ENCODE assay signal across 8 mouse cellular contexts in the genomic region with DNA sequence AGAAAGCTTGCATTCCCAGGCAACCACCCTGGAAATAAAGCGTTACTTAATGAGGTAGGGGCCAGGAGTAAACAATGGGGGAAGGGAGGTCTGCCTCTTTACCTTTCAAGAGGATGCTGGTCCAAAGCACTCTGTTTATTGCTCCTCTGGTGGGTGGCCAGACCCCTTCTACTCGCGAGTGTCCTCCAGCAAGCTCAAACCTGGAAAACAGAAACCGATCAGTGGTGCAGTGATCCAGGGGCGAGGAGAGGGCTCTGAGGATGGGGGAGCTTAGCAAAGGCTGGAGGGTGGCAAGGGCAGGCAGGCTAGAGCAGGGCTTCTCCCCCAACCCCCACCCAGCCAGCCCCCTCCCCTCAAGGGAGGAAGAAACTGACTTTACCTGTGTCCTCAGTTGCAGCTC. TPM values are rescaled to one million over a fixed set of nuclear protein-coding genes. Genes with fewer than 3 reads are reported as not detected.
DNase-seq lines count a peak whose midpoint lies in the region; ATAC-seq and TF ChIP-seq lines count a peak whose summit lies in the region.

No protein-coding gene starts in this region.

- peak overlapping the region; percentile 53 for H3K4me2 ChIP-seq in CH12.LX (ENCODE audit: insufficient read depth, low read depth, poor library complexity, severe bottlenecking)
- peak overlapping the region; percentile 89 for H3K4me2 ChIP-seq in embryonic facial prominence, embryonic 14.5 days (ENCODE audit: low read depth, low read length)
- H3K4me2 ChIP-seq in neural tube, embryonic 14.5 days (ENCODE audit: low read depth, low read length): peak overlapping the region; percentile 96

- 0% methylated on average over 5 of the region's 5 CpGs for WGBS in embryonic facial prominence, embryonic 14.5 days
- 1% methylated on average over 5 of the region's 5 CpGs for WGBS in limb, embryonic 10.5 days
- WGBS in neural tube, embryonic 14.5 days: 1% methylated on average over 5 of the region's 5 CpGs

- H3K27ac ChIP-seq in CH12.LX (ENCODE audit: insufficient read depth, low read depth): no peak overlapping the region
- H3K27ac ChIP-seq in embryonic facial prominence, embryonic 14.5 days (replicated peaks; ENCODE audit: low read depth, low read length): no peak overlapping the region
- peak overlapping the region; percentile 89 for H3K27ac ChIP-seq in limb, embryonic 10.5 days
- H3K27ac ChIP-seq in neural tube, embryonic 14.5 days (ENCODE audit: low read depth, low read length): no peak overlapping the region

- in situ Hi-C loops in CH12.LX (cut with MboI; ENCODE audit: low pct_ligation_motif_present, low pct_unique_long_range_greater_than_20kb, low sequenced_read_pairs): no loop called here

- TF ChIP-seq POLR2A in CH12.LX (IDR thresholded peaks at IDR 0.05; ENCODE audit: low read depth, low read length): no peak

- no peak for TF ChIP-seq RAD21 in CH12.LX (IDR thresholded peaks at IDR 0.05; ENCODE audit: low read depth, low read length)

- peak overlapping the region; percentile 88 for H3K9ac ChIP-seq in CH12.LX (ENCODE audit: insufficient read depth, low read depth)
- peak overlapping the region; percentile 83 for H3K9ac ChIP-seq in embryonic facial prominence, embryonic 14.5 days (ENCODE audit: low read depth, low read length)
- peak overlapping the region; percentile 80 for H3K9ac ChIP-seq in neural tube, embryonic 14.5 days (replicated peaks; ENCODE audit: low read depth, low read length)

- no peak for ATAC-seq in embryonic facial prominence, embryonic 14.5 days (ENCODE audit: low read depth)
- ATAC-seq in neural tube, embryonic 14.5 days (ENCODE audit: low read depth): peak; percentile 3; the same call in 1 of the 2 replicates

- intact Hi-C loops in gastrocnemius, postnatal 36 days (cut with DNase I): no loop called here

- peaks cover 3% of the 10 kb centered on the region; the same call in 1 of the 2 replicates for H3K79me2 ChIP-seq in CH12.LX (replicated peaks; ENCODE audit: control insufficient read depth, extremely low read depth, insufficient read depth, poor library complexity, severe bottlenecking)

- H3K4me1 ChIP-seq in CH12.LX (ENCODE audit: control insufficient read depth in 1 of 2, insufficient read depth in 2 of 2): peaks cover 0 to 20% of the 10 kb centered on the region in 2 experiments; a peak in 2 of 4 replicates
- peaks cover 12% of the 10 kb centered on the region; the same call in 1 of the 2 replicates for H3K4me1 ChIP-seq in embryonic facial prominence, embryonic 14.5 days (ENCODE audit: control insufficient read depth, insufficient read depth, low read length)
- H3K4me1 ChIP-seq in limb, embryonic 10.5 days: peaks cover 13% of the 10 kb centered on the region
- peaks cover 12% of the 10 kb centered on the region; the same call in 1 of the 2 replicates for H3K4me1 ChIP-seq in neural tube, embryonic 14.5 days (ENCODE audit: control insufficient read depth, insufficient read depth, low read length)

- dilution Hi-C loops in CH12.LX (cut with MboI; ENCODE audit: extremely low pct_ligation_motif_present, extremely low pct_unique_long_range_greater_than_20kb, low sequenced_read_pairs): no loop called here

- no peaks in the 10 kb centered on the region for H3K9me3 ChIP-seq in CH12.LX (replicated peaks; ENCODE audit: low read length)
- no peaks in the 10 kb centered on the region for H3K9me3 ChIP-seq in embryonic facial prominence, embryonic 14.5 days (ENCODE audit: control insufficient read depth, low read length)
- H3K9me3 ChIP-seq in limb, embryonic 10.5 days (replicated peaks): no peaks in the 10 kb centered on the region
- no peaks in the 10 kb centered on the region for H3K9me3 ChIP-seq in neural tube, embryonic 14.5 days (ENCODE audit: control insufficient read depth, low read length)

- TF ChIP-seq EP300 in CH12.LX (IDR thresholded peaks at IDR 0.05; ENCODE audit: low read length): no peak

- H3K4me3 ChIP-seq in CH12.LX (replicated peaks in 1 of 3; ENCODE audit: low read depth in 2 of 3, low read length in 2 of 3, poor library complexity in 1 of 3): peak overlapping the region; percentile 69 to 86 (median 84)
- peak overlapping the region; percentile 83 for H3K4me3 ChIP-seq in embryonic facial prominence, embryonic 14.5 days (ENCODE audit: low read depth, low read length)
- peak overlapping the region; percentile 89 for H3K4me3 ChIP-seq in limb, embryonic 10.5 days
- H3K4me3 ChIP-seq in neural tube, embryonic 14.5 days (ENCODE audit: low read depth, low read length): peak overlapping the region; percentile 68

- H3K36me3 ChIP-seq in CH12.LX (replicated peaks in 1 of 2; ENCODE audit: control insufficient read depth in 1 of 2, insufficient read depth in 1 of 2, low read length in 1 of 2): peaks cover 0 to 16% of the 10 kb centered on the region in 2 experiments
- H3K36me3 ChIP-seq in embryonic facial prominence, embryonic 14.5 days (ENCODE audit: control insufficient read depth, insufficient read depth, low read length): peaks cover 9% of the 10 kb centered on the region; the same call in 1 of the 2 replicates
- peaks cover 20% of the 10 kb centered on the region for H3K36me3 ChIP-seq in limb, embryonic 10.5 days
- peaks cover 3% of the 10 kb centered on the region; the same call in 1 of the 2 replicates for H3K36me3 ChIP-seq in neural tube, embryonic 14.5 days (ENCODE audit: control insufficient read depth, insufficient read depth, low read length)

- TF ChIP-seq CTCF in CH12.LX (conservative IDR thresholded peaks at IDR 0.05 in 1 of 2, IDR thresholded peaks at IDR 0.05 in 1 of 2; ENCODE audit: low read depth in 2 of 2, low read length in 2 of 2): no peak

- DNase-seq in gastrocnemius, postnatal 25 days: peak; percentile 20
- no peak for DNase-seq in gastrocnemius, postnatal 36 days
- no peak for DNase-seq in CH12.LX (ENCODE audit: extremely low read depth)
- DNase-seq in embryonic facial prominence, embryonic 14.5 days (ENCODE audit: low spot score): no peak
- no peak for DNase-seq in limb, embryonic 10.5 days (ENCODE audit: low spot score)
- DNase-seq in gastrocnemius, postnatal 4 days (ENCODE audit: low spot score in 2 of 2): no peak
- DNase-seq in urinary bladder, adult 18-20 months (ENCODE audit: low spot score in 2 of 2): no peak

- H3K27me3 ChIP-seq in CH12.LX (replicated peaks): no peaks in the 10 kb centered on the region
- H3K27me3 ChIP-seq in embryonic facial prominence, embryonic 14.5 days (replicated peaks; ENCODE audit: control insufficient read depth, insufficient read depth, low read length): no peaks in the 10 kb centered on the region
- no peaks in the 10 kb centered on the region for H3K27me3 ChIP-seq in limb, embryonic 10.5 days (ENCODE audit: low read depth, poor library complexity, severe bottlenecking)
- no peaks in the 10 kb centered on the region for H3K27me3 ChIP-seq in neural tube, embryonic 14.5 days (ENCODE audit: control insufficient read depth, insufficient read depth, low read length)

TF ChIP-seq in CH12.LX, 34 proteins besides CTCF, POLR2A, EP300 and RAD21 (continues in another document):
- TF ChIP-seq MEF2A (IDR thresholded peaks at IDR 0.05; ENCODE audit: borderline replicate concordance, low read depth, low read length) (no peak), KAT2A (IDR thresholded peaks at IDR 0.05; ENCODE audit: insufficient replicate concordance, low read length) (no peak), ZKSCAN1 (IDR thresholded peaks at IDR 0.05; ENCODE audit: borderline replicate concordance, low read depth, low read length) (no peak), CHD2 (IDR thresholded peaks at IDR 0.05; ENCODE audit: low read length) (no peak), ETS1 (conservative IDR thresholded peaks at IDR 0.05; ENCODE audit: low read depth, low read length) (no peak), POLR2AphosphoS2 (IDR thresholded peaks at IDR 0.05; ENCODE audit: low read depth, low read length) (no peak), BHLHE40 (IDR thresholded peaks at IDR 0.05; ENCODE audit: low read depth, low read length) (no peak), MYC (IDR thresholded peaks at IDR 0.05; ENCODE audit: low read depth, low read length) (no peak), E2F4 (IDR thresholded peaks at IDR 0.05; ENCODE audit: insufficient replicate concordance, low read depth, low read length) (no peak), ZNF384 (IDR thresholded peaks at IDR 0.05; ENCODE audit: low read depth, low read length) (no peak), UBTF (IDR thresholded peaks at IDR 0.05; ENCODE audit: low read depth, low read length) (no peak)

RNA-seq across cellular contexts. Expression of a gene that starts 0.7 kb away (rescaled TPM):
- total RNA-seq in gastrocnemius, postnatal 25 days (2021): 1 to 10 TPM; 6.2 to 7.7 TPM
- 1 to 10 TPM; 7.8 to 8.2 TPM for total RNA-seq in gastrocnemius, postnatal 36 days (2021)
- total RNA-seq in CH12.LX (2012; rRNA removed) (6.5 and 6.6 TPM in 2 replicates), CH12.LX (2014; rRNA removed) (6.2 and 6.7 TPM in 2 replicates)
- polyA plus RNA-seq in CH12.LX (2012; ENCODE audit: insufficient read length, low read depth): 5.5 and 5.6 TPM in 2 replicates
- polyA plus RNA-seq in embryonic facial prominence, embryonic 14.5 days (2014; fragmentation: Nextera tagmentation; extraction: Ambion mirVana): 11.5 and 14.1 TPM in 2 replicates
- polyA plus RNA-seq in limb, embryonic 10.5 days (2016; fragmentation: Nextera tagmentation; extraction: Ambion mirVana): 15.9 and 20.3 TPM in 2 replicates
- polyA plus RNA-seq in neural tube, embryonic 14.5 days (2014; fragmentation: Nextera tagmentation; extraction: Ambion mirVana): 17.0 and 18.9 TPM in 2 replicates
- total RNA-seq in gastrocnemius, postnatal 4 days (2021): 10 to 100 TPM; 14.2 to 15.4 TPM

RNA-seq across cellular contexts. Expression of a gene that starts 1.0 kb away (rescaled TPM):
- 1 to 10 TPM; 2.9 to 3.5 TPM for total RNA-seq in gastrocnemius, postnatal 25 days (2021)
- total RNA-seq in gastrocnemius, postnatal 36 days (2021): 1 to 10 TPM; 3.5 to 5.1 TPM
- total RNA-seq in CH12.LX (2012; rRNA removed): 7.8 and 8.3 TPM in 2 replicates
- total RNA-seq in CH12.LX (2014; rRNA removed): 9.6 and 9.8 TPM in 2 replicates
- polyA plus RNA-seq in CH12.LX (2012; ENCODE audit: insufficient read length, low read depth): 12.3 and 15.9 TPM in 2 replicates
- 21.8 and 22.4 TPM in 2 replicates for polyA plus RNA-seq in embryonic facial prominence, embryonic 14.5 days (2014; fragmentation: Nextera tagmentation; extraction: Ambion mirVana)
- polyA plus RNA-seq in limb, embryonic 10.5 days (2016; fragmentation: Nextera tagmentation; extraction: Ambion mirVana): 21.8 and 22.5 TPM in 2 replicates
- 20.8 and 22.7 TPM in 2 replicates for polyA plus RNA-seq in neural tube, embryonic 14.5 days (2014; fragmentation: Nextera tagmentation; extraction: Ambion mirVana)
- total RNA-seq in gastrocnemius, postnatal 4 days (2021): 1 to 10 TPM; 4.9 to 6.6 TPM

RNA-seq across cellular contexts. Expression of a gene that starts 54.6 kb away (rescaled TPM):
- not detected for total RNA-seq in gastrocnemius, postnatal 25 days (2021)
- total RNA-seq in gastrocnemius, postnatal 36 days (2021): under 1 TPM in 1 of 2 experiments, not detected in 1; 0.08 TPM
- 0.08 and 0.13 TPM in 2 replicates for total RNA-seq in CH12.LX (2012; rRNA removed)
- 0.08 and 0.19 TPM in 2 replicates for total RNA-seq in CH12.LX (2014; rRNA removed)
- 0.23 TPM in 1 of 2 replicates, not detected in the other for polyA plus RNA-seq in CH12.LX (2012; ENCODE audit: insufficient read length, low read depth)
- 5.0 and 6.7 TPM in 2 replicates for polyA plus RNA-seq in embryonic facial prominence, embryonic 14.5 days (2014; fragmentation: Nextera tagmentation; extraction: Ambion mirVana)
- 0.85 and 1.3 TPM in 2 replicates for polyA plus RNA-seq in limb, embryonic 10.5 days (2016; fragmentation: Nextera tagmentation; extraction: Ambion mirVana)
- 0.36 and 0.54 TPM in 2 replicates for polyA plus RNA-seq in neural tube, embryonic 14.5 days (2014; fragmentation: Nextera tagmentation; extraction: Ambion mirVana)
- under 1 TPM; 0.07 to 0.31 TPM for total RNA-seq in gastrocnemius, postnatal 4 days (2021)
